In genomic region chr2:118764094-118764831, GRCm38 (mm10) we compare ENCODE assay signal across 10 mouse cellular contexts. TPM values are rescaled to one million over a fixed set of nuclear protein-coding genes. Genes with fewer than 3 reads are reported as not detected.
DNase-seq lines count a peak whose midpoint lies in the region; ATAC-seq and TF ChIP-seq lines count a peak whose summit lies in the region.
"Had no signal": no experiment of that assay in that cellular context is flagged by ENCODE, and none has a peak within 500 bp of the region (broad histone marks: within the 10 kb centered on the region; RNA-seq: fewer than 3 reads in every experiment).

No protein-coding gene starts in this region.

- no peak overlapping the region for H3K9ac ChIP-seq in forebrain, embryonic 15.5 days (replicated peaks)
- no peak overlapping the region for H3K9ac ChIP-seq in midbrain, embryonic 15.5 days

- H3K36me3 ChIP-seq in thymus, adult 2 months (ENCODE audit: control insufficient read depth, insufficient read depth, low read length) = no peaks in the 10 kb centered on the region
- no peaks in the 10 kb centered on the region for H3K36me3 ChIP-seq in forebrain, embryonic 15.5 days
- H3K36me3 ChIP-seq in midbrain, embryonic 15.5 days (replicated peaks) = no peaks in the 10 kb centered on the region

- peak; percentile 68; the same call in 1 of the 2 replicates for TF ChIP-seq CTCF in thymus, adult 2 months (IDR thresholded peaks at IDR 0.05; ENCODE audit: borderline replicate concordance, control insufficient read depth, extremely low read depth, insufficient read depth, low read length, poor library complexity)

- H3K4me2 ChIP-seq in forebrain, embryonic 15.5 days (replicated peaks) = no peak overlapping the region
- H3K4me2 ChIP-seq in midbrain, embryonic 15.5 days = peak overlapping the region; percentile 23; the same call in 1 of the 2 replicates

- no peak for ATAC-seq in forebrain, embryonic 15.5 days (replicated peaks)
- ATAC-seq in midbrain, embryonic 15.5 days (replicated peaks) = 0 out of 2 replicates have a peak, but pooled peaks have one; percentile 4
- ATAC-seq: Patski had no signal

- no peaks in the 10 kb centered on the region for H3K9me3 ChIP-seq in forebrain, embryonic 15.5 days
- no peaks in the 10 kb centered on the region for H3K9me3 ChIP-seq in midbrain, embryonic 15.5 days

- no peak overlapping the region for H3K4me3 ChIP-seq in thymus, adult 2 months (ENCODE audit: control insufficient read depth, insufficient read depth, low read length)
- no peak overlapping the region for H3K4me3 ChIP-seq in forebrain, embryonic 15.5 days
- H3K4me3 ChIP-seq in midbrain, embryonic 15.5 days = no peak overlapping the region

- H3K27ac ChIP-seq in thymus, adult 2 months (ENCODE audit: control insufficient read depth, insufficient read depth, low read length) = no peak overlapping the region
- peak overlapping the region; percentile 96 for H3K27ac ChIP-seq in forebrain, embryonic 15.5 days (replicated peaks)
- no peak overlapping the region for H3K27ac ChIP-seq in midbrain, embryonic 15.5 days

- peak; percentile 55 for DNase-seq in adrenal gland, postnatal 10 days
- no peak for DNase-seq in adrenal gland, adult 8-10 months
- DNase-seq in thymus, adult 2 months = peak; percentile 58
- no peak for DNase-seq in thymus, adult 18-20 months
- DNase-seq in left cerebral cortex, postnatal 14 days (ENCODE audit: low spot score in 2 of 2) = peak; percentile 65 to 69
- DNase-seq in urinary bladder, postnatal 36 days (ENCODE audit: low spot score in 2 of 2) = no peak

- no peaks in the 10 kb centered on the region for H3K27me3 ChIP-seq in thymus, adult 2 months (ENCODE audit: control insufficient read depth, insufficient read depth, low read length)
- no peaks in the 10 kb centered on the region for H3K27me3 ChIP-seq in forebrain, embryonic 15.5 days
- no peaks in the 10 kb centered on the region for H3K27me3 ChIP-seq in midbrain, embryonic 15.5 days (replicated peaks)
- H3K27me3 ChIP-seq: Patski had no signal

- WGBS in thymus, adult 2 months = 50% methylated on average over 11 of the region's 11 CpGs
- 23% methylated on average over 11 of the region's 11 CpGs for WGBS in forebrain, embryonic 15.5 days
- WGBS in midbrain, embryonic 15.5 days = 27% methylated on average over 11 of the region's 11 CpGs

- intact Hi-C loops in left cerebral cortex, postnatal 14 days (cut with DNase I) = loop anchor here (5.0 kb wide), 1 partner anchor 118 kb away; no protein-coding TSS in a partner anchor

- H3K4me1 ChIP-seq in thymus, adult 2 months (replicated peaks; ENCODE audit: control insufficient read depth, insufficient read depth, low read length) = peaks cover 35% of the 10 kb centered on the region
- peaks cover 49% of the 10 kb centered on the region for H3K4me1 ChIP-seq in forebrain, embryonic 15.5 days
- H3K4me1 ChIP-seq in midbrain, embryonic 15.5 days = peaks cover 29% of the 10 kb centered on the region

- TF ChIP-seq POLR2A in thymus, adult 2 months (IDR thresholded peaks at IDR 0.05; ENCODE audit: control insufficient read depth, extremely low read depth, insufficient read depth, low read length, poor library complexity) = no peak

RNA-seq across cellular contexts. Expression of gene Ccdc9b, which starts 1.8 kb away (rescaled TPM):
- 1 to 10 TPM; 3.2 to 5.5 TPM for total RNA-seq in adrenal gland, postnatal 10 days (2021)
- 10 to 100 TPM in 2 of 4 experiments, 1 to 10 TPM in 2; 5.3 to 18.8 (median 11.2) TPM for total RNA-seq in adrenal gland, adult 8-10 months (2022)
- 1.2 and 1.8 TPM in 2 replicates for polyA plus RNA-seq in thymus, adult 2 months (2012; rRNA removed)
- polyA plus RNA-seq in forebrain, embryonic 15.5 days (2015; fragmentation: Nextera tagmentation; extraction: Ambion mirVana) = 1.3 and 1.6 TPM in 2 replicates
- total RNA-seq in left cerebral cortex, postnatal 14 days (2021) = 1 to 10 TPM; 3.1 to 3.3 TPM
- polyA plus RNA-seq in midbrain, embryonic 15.5 days (2015; fragmentation: Nextera tagmentation; extraction: Ambion mirVana) = 1.3 and 2.1 TPM in 2 replicates

RNA-seq across cellular contexts. Expression of gene Phgr1, which starts 8.3 kb away (rescaled TPM):
- total RNA-seq in adrenal gland, postnatal 10 days (2021) = not detected
- not detected for total RNA-seq in adrenal gland, adult 8-10 months (2022)
- 3.3 and 4.9 TPM in 2 replicates for polyA plus RNA-seq in thymus, adult 2 months (2012; rRNA removed)
- not detected in 2 replicates for polyA plus RNA-seq in forebrain, embryonic 15.5 days (2015; fragmentation: Nextera tagmentation; extraction: Ambion mirVana)
- total RNA-seq in left cerebral cortex, postnatal 14 days (2021) = not detected
- not detected in 2 replicates for polyA plus RNA-seq in midbrain, embryonic 15.5 days (2015; fragmentation: Nextera tagmentation; extraction: Ambion mirVana)
- total RNA-seq: layer of hippocampus, adult 18-20 months had no signal
- polyA plus RNA-seq: Patski had no signal

RNA-seq across cellular contexts. Expression of gene Disp2, which starts 15.3 kb away (rescaled TPM):
- 10 to 100 TPM; 22.0 to 26.2 TPM for total RNA-seq in adrenal gland, postnatal 10 days (2021)
- 10 to 100 TPM; 43.7 to 68.9 (median 51.7) TPM for total RNA-seq in adrenal gland, adult 8-10 months (2022)
- 0.36 and 0.41 TPM in 2 replicates for polyA plus RNA-seq in thymus, adult 2 months (2012; rRNA removed)
- 24.2 and 25.8 TPM in 2 replicates for polyA plus RNA-seq in forebrain, embryonic 15.5 days (2015; fragmentation: Nextera tagmentation; extraction: Ambion mirVana)
- total RNA-seq in left cerebral cortex, postnatal 14 days (2021) = 100 to 1,000 TPM; 196 to 205 TPM
- 65.5 and 75.2 TPM in 2 replicates for polyA plus RNA-seq in midbrain, embryonic 15.5 days (2015; fragmentation: Nextera tagmentation; extraction: Ambion mirVana)

RNA-seq across cellular contexts. Expression of gene Inafm2, which starts 18.7 kb away (rescaled TPM):
- total RNA-seq in adrenal gland, postnatal 10 days (2021) = 10 to 100 TPM; 27.3 to 27.9 TPM
- total RNA-seq in adrenal gland, adult 8-10 months (2022) = 10 to 100 TPM; 36.3 to 48.6 (median 39.9) TPM
- 18.9 and 25.7 TPM in 2 replicates for polyA plus RNA-seq in thymus, adult 2 months (2012; rRNA removed)
- polyA plus RNA-seq in forebrain, embryonic 15.5 days (2015; fragmentation: Nextera tagmentation; extraction: Ambion mirVana) = 25.3 and 27.2 TPM in 2 replicates
- 10 to 100 TPM; 30.8 to 33.4 TPM for total RNA-seq in left cerebral cortex, postnatal 14 days (2021)
- 20.5 and 21.6 TPM in 2 replicates for polyA plus RNA-seq in midbrain, embryonic 15.5 days (2015; fragmentation: Nextera tagmentation; extraction: Ambion mirVana)

RNA-seq across cellular contexts. Expression of gene Plcb2, which starts 36.0 kb away (rescaled TPM):
- 1 to 10 TPM; 1.8 to 3.0 TPM for total RNA-seq in adrenal gland, postnatal 10 days (2021)
- 1 to 10 TPM; 2.0 to 4.1 (median 3.0) TPM for total RNA-seq in adrenal gland, adult 8-10 months (2022)
- 79.9 and 94.4 TPM in 2 replicates for polyA plus RNA-seq in thymus, adult 2 months (2012; rRNA removed)
- 0.63 and 0.69 TPM in 2 replicates for polyA plus RNA-seq in forebrain, embryonic 15.5 days (2015; fragmentation: Nextera tagmentation; extraction: Ambion mirVana)
- total RNA-seq in left cerebral cortex, postnatal 14 days (2021) = 1 to 10 TPM; 2.4 to 2.8 TPM
- polyA plus RNA-seq in midbrain, embryonic 15.5 days (2015; fragmentation: Nextera tagmentation; extraction: Ambion mirVana) = 0.43 and 0.71 TPM in 2 replicates

Comparison
In these comparisons a context has a peak if more than half of its experiments do, and no peak if none do; other contexts are left out.
1. DNase-seq: peak in adrenal gland, postnatal 10 days (single experiment), thymus, adult 2 months (single experiment) and left cerebral cortex, postnatal 14 days (2 of 2); none in adrenal gland, adult 8-10 months (single experiment), thymus, adult 18-20 months (0 of 2) and urinary bladder, postnatal 36 days (0 of 2).